Mouse (Mus musculus): Measurements from ENCODE around the gene Ubxn10.

GRCm38 (mm10) chr4:138716697-138717096, 20.3 kb downstream of the Ubxn10 start:
- TF ChIP-seq POLR2A (IDR thresholded peaks at IDR 0.05; ENCODE audit: insufficient read depth, low read length) (no peak), CTCF (IDR thresholded peaks at IDR 0.05; ENCODE audit: low read depth, low read length) (no peak)

All from ES-Bruce4 (cell line).